Comparison of ENCODE assay signal across 15 mouse cellular contexts in genomic region chr9:57654966-57655365, GRCm38 (mm10). TPM values are rescaled to one million over a fixed set of nuclear protein-coding genes. Genes with fewer than 3 reads are reported as not detected.
"Had no signal": no experiment of that assay in that cellular context is flagged by ENCODE, and none has a peak within 500 bp of the region (broad histone marks: within the 10 kb centered on the region; RNA-seq: fewer than 3 reads in every experiment).

No protein-coding gene starts in this region.

- H3K27ac ChIP-seq: lung, embryonic 15.5 days; macrophage; midbrain, embryonic 12.5 days; midbrain, embryonic 15.5 days; neural tube, embryonic 13.5 days; neural tube, embryonic 15.5 days had no signal

- H3K9me3 ChIP-seq: lung, embryonic 15.5 days; megakaryocyte, embryonic 14.5 days; midbrain, embryonic 12.5 days; midbrain, embryonic 15.5 days; neural tube, embryonic 13.5 days; neural tube, embryonic 15.5 days had no signal

- H3K9ac ChIP-seq: liver, postnatal 0 days; lung, embryonic 15.5 days; midbrain, embryonic 12.5 days; midbrain, embryonic 15.5 days; neural tube, embryonic 13.5 days; neural tube, embryonic 15.5 days had no signal

- H3K27me3 ChIP-seq: megakaryocyte, embryonic 14.5 days; midbrain, embryonic 15.5 days; neural tube, embryonic 15.5 days had no signal

- H3K4me3 ChIP-seq: lung, embryonic 15.5 days; midbrain, embryonic 12.5 days; midbrain, embryonic 15.5 days; neural tube, embryonic 13.5 days; neural tube, embryonic 15.5 days had no signal

- H3K36me3 ChIP-seq: lung, embryonic 15.5 days; midbrain, embryonic 12.5 days; midbrain, embryonic 15.5 days; neural tube, embryonic 13.5 days; neural tube, embryonic 15.5 days had no signal

- H3K4me2 ChIP-seq: lung, embryonic 15.5 days had no signal

RNA-seq across cellular contexts. Expression of gene Cyp1a2, which starts 28.5 kb away (rescaled TPM):
- polyA plus RNA-seq: lung, embryonic 15.5 days; lung, postnatal 0 days; macrophage; midbrain, embryonic 12.5 days; midbrain, embryonic 15.5 days; midbrain, postnatal 0 days; neural tube, embryonic 11.5 days; neural tube, embryonic 13.5 days; neural tube, embryonic 15.5 days; small intestine, adult 2 months; stomach, embryonic 14.5 days; stomach, embryonic 16.5 days had no signal

RNA-seq across cellular contexts. Expression of gene Cyp1a1, which starts 32.8 kb away (rescaled TPM):
- polyA plus RNA-seq: macrophage; midbrain, embryonic 12.5 days; neural tube, embryonic 11.5 days; stomach, embryonic 14.5 days had no signal

RNA-seq across cellular contexts. Expression of gene Lman1l, which starts 34.4 kb away (rescaled TPM):
- polyA plus RNA-seq: liver, postnatal 0 days; lung, embryonic 15.5 days; lung, postnatal 0 days; macrophage; midbrain, embryonic 15.5 days; midbrain, postnatal 0 days; neural tube, embryonic 11.5 days; neural tube, embryonic 13.5 days; neural tube, embryonic 15.5 days; small intestine, adult 2 months; stomach, embryonic 14.5 days; stomach, embryonic 16.5 days had no signal

RNA-seq across cellular contexts. Expression of gene Cplx3, which starts 48.9 kb away (rescaled TPM):
- polyA plus RNA-seq: liver, postnatal 0 days; lung, adult 2 months; lung, embryonic 15.5 days; lung, postnatal 0 days; macrophage; neural tube, embryonic 13.5 days; small intestine, adult 2 months; stomach, embryonic 14.5 days; stomach, embryonic 16.5 days had no signal
